Mouse (Mus musculus) thymus, postnatal 25 days (tissue): ENCODE results near the gene Anks1b.

Experiments
- DNase-seq: peaks from one replicate; pipeline ENCODE4 v3.0.0; 2022

The Anks1b gene

GRCm38 (mm10) chr10:90685367-90685766 is 812.1 kb downstream of the Anks1b start:
- DNase-seq: no peak

- no peak for DNase-seq
Measured at GRCm38 (mm10) chr10:90688153-90688552, 814.8 kb downstream of the Anks1b start.

GRCm38 (mm10) chr10:90688696-90689252 is 815.5 kb downstream of the Anks1b start:
- no peak for DNase-seq

GRCm38 (mm10) chr10:90689854-90690513 is 816.7 kb downstream of the Anks1b start:
- DNase-seq: peak; percentile 38

DNA sequence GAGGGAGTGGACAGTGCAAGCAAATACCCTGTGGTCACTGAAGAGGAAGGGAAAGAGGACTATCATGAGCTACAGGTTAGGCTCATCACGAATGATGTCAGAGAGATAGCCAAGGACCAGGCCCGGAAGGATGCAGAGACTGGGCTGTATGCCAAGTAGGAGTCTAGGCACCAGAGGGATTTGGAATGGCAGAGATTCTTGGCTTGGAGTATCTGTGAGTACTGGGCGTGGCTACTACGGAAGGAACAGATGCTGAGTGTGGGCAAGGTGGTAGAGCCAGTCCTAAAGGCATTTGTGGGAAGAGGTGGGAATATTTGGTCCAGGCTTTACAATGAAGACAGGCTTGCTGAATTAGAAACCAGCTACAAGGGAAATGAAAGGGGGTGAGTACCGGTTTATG is 823.4 kb downstream of the Anks1b start:
- DNase-seq: no peak

- DNase-seq: no peak
Measured at GRCm38 (mm10) chr10:90697413-90697812, 824.1 kb downstream of the Anks1b start.

DNA sequence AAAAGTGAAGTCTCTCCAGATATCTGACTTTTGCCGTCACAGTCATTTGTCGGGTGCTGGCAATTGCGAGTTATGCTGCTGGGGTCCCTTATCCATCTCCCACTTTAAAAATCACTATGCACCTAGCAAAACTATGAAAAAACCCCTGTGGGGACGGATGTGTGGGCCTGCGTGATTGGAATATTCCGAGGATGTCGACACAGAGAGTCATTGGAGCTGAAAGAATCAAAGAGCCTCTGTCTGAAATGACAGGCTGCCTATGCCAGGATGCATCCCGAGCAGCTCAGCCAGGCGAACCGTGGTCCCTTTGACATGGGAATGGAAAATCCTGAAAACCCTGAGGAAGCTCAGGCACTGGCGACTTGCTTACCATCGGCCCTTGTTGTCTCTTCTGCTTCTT is 825.9 kb downstream of the Anks1b start:
- no peak for DNase-seq

- no peak for DNase-seq
Measured at GRCm38 (mm10) chr10:90704602-90705001, 831.3 kb downstream of the Anks1b start.

DNA sequence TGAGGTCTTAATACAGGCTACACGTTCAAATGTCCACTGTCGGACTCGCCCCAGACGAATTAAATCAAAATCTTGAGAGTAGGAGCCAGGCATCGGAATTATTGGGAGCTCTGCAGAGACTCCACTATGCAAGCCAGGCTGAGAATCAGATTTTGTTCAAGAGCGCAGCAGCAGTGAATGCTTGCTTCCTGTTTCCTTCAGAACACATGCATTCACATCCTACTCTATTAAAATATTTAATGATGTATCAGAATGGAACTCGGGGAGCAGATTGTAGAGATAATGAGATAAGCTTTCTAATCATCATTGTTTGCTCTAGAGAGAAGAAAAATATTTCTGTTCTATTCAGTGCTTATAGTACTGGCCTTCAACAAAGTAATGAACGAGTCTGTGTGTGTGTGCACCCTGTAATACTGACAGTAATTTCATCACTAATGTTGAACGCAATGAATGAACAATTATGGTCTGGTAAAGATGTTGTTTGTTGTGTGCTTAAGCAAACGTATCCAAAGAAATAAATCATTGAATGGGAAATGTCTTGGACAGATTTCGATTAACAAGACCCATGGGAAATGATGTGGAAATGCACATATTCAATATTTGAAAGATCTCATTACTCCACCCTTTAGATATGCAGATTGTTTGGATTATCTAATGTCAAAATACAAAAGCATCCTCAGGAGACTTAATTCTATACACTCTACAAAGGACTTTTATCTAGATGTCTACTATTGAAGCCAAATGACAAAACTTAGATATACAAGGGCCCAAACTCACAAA is 835.7 kb downstream of the Anks1b start:
- no peak for DNase-seq

DNA sequence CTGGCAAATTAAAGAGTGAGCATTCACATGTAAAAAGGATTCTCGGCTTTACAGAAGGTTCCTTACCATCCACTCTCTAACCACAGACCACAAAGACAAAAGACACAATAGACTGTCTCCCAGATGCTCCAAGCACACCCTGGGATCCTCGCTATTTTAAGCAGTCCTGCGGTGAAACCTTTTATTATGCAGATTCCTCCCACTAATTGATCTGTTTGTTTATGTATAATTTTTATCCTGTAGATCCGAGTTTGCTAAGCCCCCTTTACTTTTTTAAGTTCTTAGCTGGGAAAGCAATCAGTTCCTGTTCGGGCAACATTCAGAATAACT is 836.3 kb downstream of the Anks1b start:
- DNase-seq: no peak

- no peak for DNase-seq
Measured at GRCm38 (mm10) chr10:90717961-90718360, 844.7 kb downstream of the Anks1b start.

DNA sequence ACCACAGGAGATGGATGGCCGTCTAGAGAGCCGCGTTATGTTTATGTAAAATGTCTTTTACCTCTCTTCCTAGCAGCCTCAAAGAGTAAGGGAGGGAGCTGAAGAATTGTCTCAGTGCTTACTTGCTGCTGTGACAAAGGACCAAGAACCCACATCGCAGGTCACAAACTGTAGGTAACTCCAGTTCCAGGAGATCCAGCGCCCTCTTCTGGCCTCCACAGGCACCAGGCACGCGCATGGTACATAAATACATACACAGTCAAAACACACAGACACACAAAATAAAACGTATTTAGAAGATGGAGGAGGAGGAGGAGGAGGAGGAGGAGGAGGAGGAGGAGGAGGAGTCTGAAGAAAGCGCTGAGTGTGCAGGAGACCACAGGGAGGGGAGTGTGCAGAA is 845.4 kb downstream of the Anks1b start:
- DNase-seq: no peak

DNA sequence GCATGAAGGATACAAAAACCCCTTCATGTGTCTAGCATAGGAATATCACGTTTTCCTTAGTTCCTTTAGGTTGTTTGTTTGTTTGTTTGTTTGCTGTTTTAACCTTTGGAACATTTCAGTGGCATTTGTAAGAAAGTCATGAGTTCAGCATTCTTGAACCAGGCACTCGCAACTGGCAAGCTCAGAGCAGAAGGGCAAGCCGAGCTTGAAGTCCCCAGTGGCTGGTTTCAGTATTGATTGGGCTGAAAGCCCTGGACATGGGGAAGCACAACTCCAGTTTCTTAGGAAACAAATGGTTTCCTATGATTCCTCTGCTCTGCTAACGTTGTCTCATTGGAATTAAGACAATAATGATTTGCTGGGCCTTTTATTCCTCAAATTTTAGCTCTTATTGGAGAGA is 846.7 kb downstream of the Anks1b start:
- no peak for DNase-seq

DNA sequence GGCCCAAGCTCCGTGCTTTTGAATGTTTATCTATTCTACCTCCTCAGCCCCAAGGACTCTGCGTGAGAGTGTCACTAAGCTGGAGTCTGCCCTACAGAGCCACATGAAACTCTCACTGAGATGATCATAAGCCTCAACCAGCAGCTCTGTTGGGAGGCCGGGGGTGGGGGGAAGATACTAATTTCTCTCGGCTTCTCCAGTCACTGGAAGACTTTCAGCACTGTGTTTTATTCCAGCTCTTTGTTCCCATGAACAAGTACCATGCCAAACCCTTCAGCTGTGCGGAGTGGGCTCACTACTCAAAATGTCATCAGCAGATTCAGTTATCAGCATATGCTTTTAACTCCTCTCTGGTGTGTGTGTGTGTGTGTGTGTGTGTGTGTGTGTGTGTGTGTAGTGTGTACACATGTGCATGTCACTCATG is 849.8 kb downstream of the Anks1b start:
- DNase-seq: no peak

- no peak for DNase-seq
Measured at GRCm38 (mm10) chr10:90723941-90724341, 850.6 kb downstream of the Anks1b start.

- DNase-seq: no peak
Measured at GRCm38 (mm10) chr10:90724931-90725330, 851.6 kb downstream of the Anks1b start.

GRCm38 (mm10) chr10:90728401-90729358 is 855.4 kb downstream of the Anks1b start:
- peak; percentile 59 for DNase-seq

DNA sequence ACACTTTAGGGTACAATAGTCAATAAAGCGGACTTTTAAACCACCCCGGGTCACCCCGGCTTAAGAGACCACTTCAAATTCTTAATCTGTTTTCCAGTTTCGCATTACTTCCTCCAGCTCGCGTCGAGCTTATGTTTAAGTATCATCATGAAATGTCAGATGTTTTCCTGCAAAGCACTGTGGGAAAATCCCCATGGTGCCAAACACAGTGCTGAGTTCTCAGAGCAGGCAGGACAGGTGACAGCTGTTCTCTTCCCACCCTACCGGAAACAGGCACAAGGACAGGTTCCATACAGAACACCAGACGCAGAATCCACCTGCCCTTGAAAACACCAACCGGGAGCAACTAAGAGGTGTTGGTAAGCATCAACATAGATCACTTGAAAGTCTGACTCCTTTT is 856.2 kb downstream of the Anks1b start:
- DNase-seq: no peak

GRCm38 (mm10) chr10:90732823-90733222 is 859.5 kb downstream of the Anks1b start:
- DNase-seq: no peak

- peak; percentile 13 for DNase-seq
Measured at GRCm38 (mm10) chr10:90733632-90734031, 860.3 kb downstream of the Anks1b start.

- no peak for DNase-seq
Measured at GRCm38 (mm10) chr10:90738475-90738874, 865.2 kb downstream of the Anks1b start.

GRCm38 (mm10) chr10:90740956-90741355 is 867.6 kb downstream of the Anks1b start:
- no peak for DNase-seq

- DNase-seq: no peak
Measured at GRCm38 (mm10) chr10:90751889-90752288, 878.6 kb downstream of the Anks1b start.
